Mouse (Mus musculus) brain, embryonic 14.5 days (tissue): ENCODE measurements around the gene Gnat3. TPM values are rescaled to one million over a fixed set of nuclear protein-coding genes. Genes with fewer than 3 reads are reported as not detected.

Experiments used
- DNase-seq: peaks from one replicate; pipeline ENCODE4 v3.0.0-alpha.2; 2011; ENCODE audit warnings: low read depth
- CTCF ChIP-seq: fragments of 200-500 bp; IDR thresholded peaks from 2 replicates; pipeline ENCODE4 v1.5.1; 2012; ENCODE audit warnings: inconsistent platforms, mild to moderate bottlenecking, moderate library complexity, borderline replicate concordance; ENCODE audit not compliant: insufficient read depth, insufficient read length; ENCODE audit errors: extremely low read depth
- POLR2A ChIP-seq: fragments of 200-500 bp; IDR thresholded peaks from 2 replicates; pipeline ENCODE4 v1.6.1; 2012; ENCODE audit warnings: mild to moderate bottlenecking, inconsistent platforms, borderline replicate concordance; ENCODE audit not compliant: poor library complexity, insufficient read depth, insufficient read length, severe bottlenecking; ENCODE audit errors: extremely low read depth
- polyA plus RNA-seq: library from polyadenylated mRNA; depleted of rRNA; stranded (reverse); fragments of >200 nt; gene quantifications from 2 replicates; pipeline ENCODE4 v1.2.3, GENCODE M21; 2012; rRNA removed

Gnat3 gene
- polyA plus RNA-seq, 1 experiment = not detected

- TF ChIP-seq POLR2A (no peak), CTCF (no peak)
- DNase-seq = no peak
Observed at GRCm38 (mm10) chr5:18014209-18014829, 52.0 kb downstream of the Gnat3 start.

DNA sequence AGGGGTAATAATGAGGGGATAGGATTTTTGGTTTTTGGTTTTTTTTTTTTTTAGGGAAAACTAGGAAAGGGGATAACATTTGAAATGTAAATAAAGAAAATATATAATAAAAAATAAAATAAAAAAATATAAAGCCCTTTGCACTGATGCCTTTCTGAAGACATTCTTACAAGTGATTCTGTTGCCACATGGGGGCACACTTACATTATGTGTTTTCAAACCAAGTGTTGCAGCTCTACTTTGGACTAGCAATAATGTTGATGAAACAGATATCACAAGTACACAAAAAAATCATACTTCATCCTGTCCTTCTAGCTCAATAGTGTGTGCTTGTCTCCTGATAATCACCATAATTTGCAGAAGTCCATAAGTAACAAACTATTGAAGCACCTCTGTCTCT lies 61.0 kb downstream of the Gnat3 start:
- DNase-seq = peak; percentile 64
- TF ChIP-seq POLR2A (no peak), CTCF (no peak)

DNA sequence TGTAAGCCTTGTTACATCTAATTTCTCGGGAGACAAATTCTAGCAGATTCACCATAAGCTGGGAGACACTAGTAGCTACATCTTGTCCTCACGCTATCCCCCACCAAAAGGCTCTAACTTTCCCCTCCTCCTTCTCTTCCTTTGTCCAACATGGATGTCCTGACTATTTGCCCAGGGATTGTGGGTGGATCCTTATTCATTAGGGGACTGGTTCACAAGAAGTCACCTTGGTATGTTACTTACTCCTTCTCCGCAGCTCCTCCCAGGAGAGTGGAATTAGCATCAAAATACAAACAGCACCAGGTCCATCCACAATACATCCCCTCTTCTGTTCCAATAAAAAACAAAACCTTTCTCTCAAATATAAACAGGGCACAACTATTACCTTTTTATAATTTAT lies 65.2 kb downstream of the Gnat3 start:
- no peak for DNase-seq
- TF ChIP-seq POLR2A = no peak
- no peak for TF ChIP-seq CTCF

DNA sequence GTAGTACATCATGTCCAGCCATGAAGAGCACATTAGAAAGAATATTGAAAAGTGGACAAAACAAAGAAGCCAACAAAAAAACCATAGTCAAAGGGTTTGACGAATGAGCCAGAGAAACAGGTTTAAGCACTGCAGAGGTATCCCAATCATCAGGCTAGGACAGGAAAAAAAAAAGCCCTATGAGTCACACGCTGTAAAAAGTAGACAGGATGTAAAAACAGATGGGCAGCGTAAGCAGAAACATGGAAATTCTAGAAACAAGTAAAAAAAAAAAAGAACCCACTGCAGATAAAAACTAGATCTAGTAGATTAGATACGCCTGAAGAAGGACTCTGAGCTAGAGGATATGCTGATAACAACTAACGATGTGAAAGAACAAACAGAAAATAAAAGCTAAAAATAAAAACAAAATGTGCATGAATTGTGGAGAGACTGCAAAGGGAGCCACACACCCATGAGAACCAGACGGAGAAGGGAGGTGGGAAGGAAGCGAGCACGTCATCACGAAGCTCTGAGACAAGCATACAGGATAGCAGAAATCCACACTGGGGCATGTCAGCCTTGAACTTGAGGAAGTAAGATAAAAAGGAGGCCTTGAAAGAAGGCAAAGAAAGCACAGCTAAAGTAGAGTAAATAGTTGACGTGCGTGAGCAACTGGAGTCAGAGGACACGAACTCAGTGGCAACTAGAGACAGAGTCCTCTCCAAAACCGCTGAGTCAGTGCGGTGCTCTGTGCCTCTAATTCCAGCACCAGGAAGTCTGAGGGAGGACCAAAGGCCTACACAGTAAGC lies 73.7 kb downstream of the Gnat3 start:
- TF ChIP-seq POLR2A (no peak), CTCF (no peak)
- DNase-seq = no peak

DNA sequence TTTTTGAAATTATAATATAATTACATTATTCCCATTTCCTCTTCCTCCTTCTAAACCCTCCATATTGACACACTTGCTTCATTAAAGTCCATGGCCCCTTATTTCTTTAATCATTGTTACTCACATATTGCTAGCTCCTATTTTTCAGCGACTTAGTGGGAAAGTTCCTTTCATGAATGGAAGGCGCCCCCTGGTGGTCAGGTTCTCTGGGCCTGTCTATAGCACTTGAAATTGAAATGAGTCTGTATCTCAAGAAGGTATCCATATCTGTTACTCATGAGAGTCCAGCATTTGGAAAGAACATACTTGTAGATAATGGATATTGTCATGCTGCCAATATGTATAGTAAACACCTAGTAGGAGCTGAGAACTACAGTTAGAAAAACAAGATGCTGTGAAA lies 80.7 kb downstream of the Gnat3 start:
- peak; percentile 83 for DNase-seq
- TF ChIP-seq CTCF (peak; percentile 70; the same call in 1 of the 2 replicates), POLR2A (no peak)

DNA sequence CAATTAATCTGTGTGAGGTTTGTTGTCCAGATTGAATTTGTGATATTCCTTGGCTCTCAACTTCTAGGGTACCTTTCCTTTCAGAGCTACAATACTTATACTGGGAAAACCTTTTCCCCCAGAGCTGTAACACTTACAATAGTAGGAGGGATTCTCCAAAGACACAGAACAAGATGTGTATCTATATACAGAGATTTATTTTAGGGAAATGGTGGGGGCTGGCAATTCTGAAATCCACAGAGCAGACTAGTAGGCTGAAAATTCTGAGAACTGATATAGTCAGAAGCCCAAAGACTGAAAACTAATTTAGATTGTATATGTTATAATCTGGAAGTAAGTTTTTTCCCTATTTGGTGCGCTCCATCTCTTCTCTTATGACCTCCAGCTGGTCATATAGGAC lies 86.5 kb downstream of the Gnat3 start:
- no peak for TF ChIP-seq CTCF
- TF ChIP-seq POLR2A = no peak
- DNase-seq = no peak

GRCm38 (mm10) chr5:18055323-18055722 lies 93.0 kb downstream of the Gnat3 start:
- peak; percentile 74 for DNase-seq
- no peak for TF ChIP-seq POLR2A
- TF ChIP-seq CTCF = no peak

Other genes starting within 250 kb of the Gnat3 start
- gene Cd36, start 73.7 kb upstream of the Gnat3 start, polyA plus RNA-seq = 2.3 and 3.4 TPM in 2 replicates